Mouse (Mus musculus) induced T-regulatory cell, adult 2 months (primary cell): Measurements from ENCODE around the gene Cadps.

ENCODE experiments used
- DNase-seq: peaks from one replicate; pipeline ENCODE4 v3.0.0-alpha.2; 2012; ENCODE audit warnings: low read depth

Cadps gene

GRCm38 (mm10) chr14:12504191-12504947, 318.5 kb downstream of the Cadps start:
- no peak for DNase-seq

- DNase-seq: no peak
Measured at GRCm38 (mm10) chr14:12462206-12462605, 360.7 kb downstream of the Cadps start.

GRCm38 (mm10) chr14:12459700-12460099, 363.2 kb downstream of the Cadps start:
- DNase-seq: no peak

GRCm38 (mm10) chr14:12455064-12455591, 367.8 kb downstream of the Cadps start:
- no peak for DNase-seq

- no peak for DNase-seq
Measured at GRCm38 (mm10) chr14:12450807-12451206, 372.1 kb downstream of the Cadps start.

- no peak for DNase-seq
Measured at GRCm38 (mm10) chr14:12448883-12449282, 374.0 kb downstream of the Cadps start.

- no peak for DNase-seq
Measured at GRCm38 (mm10) chr14:12441019-12441418, 381.9 kb downstream of the Cadps start.

- DNase-seq: no peak
Measured at GRCm38 (mm10) chr14:12437976-12438375, 384.9 kb downstream of the Cadps start.

- no peak for DNase-seq
Measured at GRCm38 (mm10) chr14:12437422-12437821, 385.5 kb downstream of the Cadps start.

- no peak for DNase-seq
Measured at GRCm38 (mm10) chr14:12436903-12437368, 385.9 kb downstream of the Cadps start.

- DNase-seq: no peak
Measured at GRCm38 (mm10) chr14:12428021-12428654, 394.7 kb downstream of the Cadps start.

GRCm38 (mm10) chr14:12425311-12425710, 397.6 kb downstream of the Cadps start:
- DNase-seq: no peak

- no peak for DNase-seq
Measured at GRCm38 (mm10) chr14:12410276-12410675, 412.6 kb downstream of the Cadps start.

- no peak for DNase-seq
Measured at GRCm38 (mm10) chr14:12409811-12410210, 413.1 kb downstream of the Cadps start.

GRCm38 (mm10) chr14:12406588-12406987, 416.3 kb downstream of the Cadps start:
- DNase-seq: no peak

- DNase-seq: no peak
Measured at GRCm38 (mm10) chr14:12405201-12405600, 417.7 kb downstream of the Cadps start.

GRCm38 (mm10) chr14:12404724-12405123, 418.2 kb downstream of the Cadps start:
- no peak for DNase-seq

GRCm38 (mm10) chr14:12404052-12404451, 418.8 kb downstream of the Cadps start:
- DNase-seq: no peak

- DNase-seq: no peak
Measured at GRCm38 (mm10) chr14:12400116-12400515, 422.8 kb downstream of the Cadps start.

GRCm38 (mm10) chr14:12397561-12397960, 425.3 kb downstream of the Cadps start:
- DNase-seq: no peak

- no peak for DNase-seq
Measured at GRCm38 (mm10) chr14:12394318-12394717, 428.6 kb downstream of the Cadps start.

- DNase-seq: no peak
Measured at GRCm38 (mm10) chr14:12393271-12393861, 429.5 kb downstream of the Cadps start.

GRCm38 (mm10) chr14:12391167-12391566, 431.7 kb downstream of the Cadps start:
- no peak for DNase-seq
